Mouse (Mus musculus) hindbrain, embryonic 13.5 days (tissue): ENCODE measurements around the gene Grasp. TPM values are rescaled to one million over a fixed set of nuclear protein-coding genes. Genes with fewer than 3 reads are reported as not detected.

ENCODE experiments used
- ATAC-seq: fragments of 200-750 bp; cut with Nextera tagmentation; 2 replicates; pipeline ENCODE4 v1.8.0; 2017; ENCODE audit warnings: moderate TSS enrichment; ENCODE audit not compliant: low FRiP score
- H3K27ac ChIP-seq: fragments of 300-500 bp; sonication (generic); 2 replicates; pipeline ENCODE4 v1.5.1; 2015; ENCODE audit warnings: inconsistent platforms, mild to moderate bottlenecking, moderate library complexity
- H3K27me3 ChIP-seq: fragments of 300-500 bp; sonication (generic); 2 replicates; pipeline ENCODE4 v1.6.1; 2015; ENCODE audit warnings: mild to moderate bottlenecking, inconsistent platforms
- H3K36me3 ChIP-seq: fragments of 300-500 bp; sonication (generic); 2 replicates; pipeline ENCODE4 v1.6.1; 2015; ENCODE audit warnings: mild to moderate bottlenecking, inconsistent platforms
- H3K4me1 ChIP-seq: fragments of 300-500 bp; sonication (generic); replicated peaks from 2 replicates; pipeline ENCODE4 v1.6.1; 2015; ENCODE audit warnings: inconsistent platforms
- H3K4me2 ChIP-seq: fragments of 300-500 bp; sonication (generic); 2 replicates; pipeline ENCODE4 v1.6.1; 2015; ENCODE audit warnings: inconsistent platforms, mild to moderate bottlenecking, moderate library complexity
- H3K4me3 ChIP-seq: fragments of 300-500 bp; sonication (generic); 2 replicates; pipeline ENCODE4 v1.5.1; 2015; ENCODE audit warnings: mild to moderate bottlenecking, inconsistent platforms
- H3K9ac ChIP-seq: fragments of 300-500 bp; sonication (generic); 2 replicates; pipeline ENCODE4 v1.6.1; 2015; ENCODE audit warnings: mild to moderate bottlenecking, inconsistent platforms
- H3K9me3 ChIP-seq: fragments of 300-500 bp; sonication (generic); 2 replicates; pipeline ENCODE4 v1.6.1; 2016; ENCODE audit warnings: inconsistent platforms
- WGBS: fragments of 180-500 bp; shearing (Covaris S2); methylation state at CpG from one replicate; pipeline ENCODE4 v1.1.7; 2015; 5-methylcytosine and 5-hydroxymethylcytosine counted together
- polyA plus RNA-seq: library from polyadenylated mRNA; unstranded; fragments of >200 nt; fragmentation: Nextera tagmentation; extraction: Ambion mirVana; gene quantifications from 2 replicates; pipeline ENCODE4 v1.2.1, GENCODE M21; 2015

Gene Grasp
- polyA plus RNA-seq, 1 experiment from 2014 or later, result 1.8 TPM

DNA sequence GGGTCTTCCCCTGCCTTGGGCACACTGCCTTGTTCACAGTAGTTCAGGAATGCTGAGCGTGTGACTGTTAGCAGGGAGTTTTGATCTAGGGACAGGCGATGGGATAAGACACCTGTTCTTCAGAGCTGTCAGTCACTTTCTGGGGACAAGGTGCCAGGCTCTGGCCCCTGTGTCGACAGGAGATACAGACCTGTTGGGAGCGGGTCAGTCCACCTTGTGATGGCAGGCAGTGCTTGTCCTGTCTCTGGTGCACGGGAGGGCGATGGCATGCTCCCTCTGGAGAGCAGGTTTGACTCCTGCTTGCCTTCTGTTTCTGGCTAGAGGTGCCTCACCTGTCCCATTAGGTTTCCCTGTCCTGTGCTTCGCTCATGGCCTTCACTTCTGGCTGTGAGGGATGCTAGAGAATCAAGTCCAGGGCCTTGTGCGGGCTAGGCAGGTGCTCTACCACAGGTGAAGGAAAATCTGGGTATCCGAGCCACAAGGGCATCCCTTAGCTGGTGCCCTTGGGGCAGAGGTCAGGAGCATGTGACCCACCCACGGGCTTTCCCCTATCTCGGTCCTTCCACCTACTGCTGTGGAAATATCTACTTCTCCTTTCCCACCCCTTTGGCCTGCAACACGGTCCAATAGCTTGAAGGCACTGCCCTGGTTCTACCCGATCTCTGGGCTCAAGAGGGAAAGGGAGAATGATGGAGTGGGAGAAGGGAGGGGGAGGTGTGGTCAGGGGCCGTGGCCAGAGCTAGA lies 32.6 kb downstream of the Grasp start:
- H3K27ac ChIP-seq, result no peak overlapping the region
- H3K9me3 ChIP-seq, result no peaks in the 10 kb centered on the region
- no peak overlapping the region for H3K9ac ChIP-seq
- H3K36me3 ChIP-seq, result no peaks in the 10 kb centered on the region
- H3K27me3 ChIP-seq, result peaks cover 17% of the 10 kb centered on the region; the same call in 1 of the 2 replicates
- no peak overlapping the region for H3K4me2 ChIP-seq
- ATAC-seq, result no peak
- peaks cover 20% of the 10 kb centered on the region for H3K4me1 ChIP-seq
- no peak overlapping the region for H3K4me3 ChIP-seq
- WGBS, result 83% methylated on average over 14 of the region's 14 CpGs

DNA sequence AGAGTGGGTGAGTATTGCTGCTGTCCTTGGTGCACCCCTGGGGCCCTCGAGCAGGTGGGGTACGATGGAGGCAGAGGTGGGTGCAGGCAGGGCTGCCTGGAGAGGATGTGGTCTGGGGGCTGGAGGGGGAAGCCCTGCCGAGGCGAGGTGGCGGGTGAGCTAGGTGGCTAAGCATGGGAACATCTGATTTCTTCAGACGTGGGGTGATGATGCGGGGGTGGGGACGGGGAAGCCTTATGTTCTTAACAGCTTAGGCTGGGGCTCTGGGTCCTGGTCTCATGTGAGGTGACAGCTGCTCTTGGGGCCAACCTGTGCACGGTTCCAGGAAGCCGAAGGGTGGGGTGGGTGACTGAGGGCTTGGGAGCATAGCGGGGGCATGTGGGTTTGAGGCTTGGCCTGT lies 34.4 kb downstream of the Grasp start:
- ATAC-seq, result no peak
- Histone ChIP-seq H3K4me2 (no peak overlapping the region), H3K9me3 (no peaks in the 10 kb centered on the region), H3K27ac (no peak overlapping the region), H3K9ac (no peak overlapping the region), H3K27me3 (0 out of 2 replicates have a peak, but pooled peaks cover 10% of the 10 kb centered on the region), H3K4me1 (peaks cover 20% of the 10 kb centered on the region), H3K4me3 (no peak overlapping the region), H3K36me3 (no peaks in the 10 kb centered on the region)
- WGBS, result 87% methylated on average over 11 of the region's 11 CpGs

DNA sequence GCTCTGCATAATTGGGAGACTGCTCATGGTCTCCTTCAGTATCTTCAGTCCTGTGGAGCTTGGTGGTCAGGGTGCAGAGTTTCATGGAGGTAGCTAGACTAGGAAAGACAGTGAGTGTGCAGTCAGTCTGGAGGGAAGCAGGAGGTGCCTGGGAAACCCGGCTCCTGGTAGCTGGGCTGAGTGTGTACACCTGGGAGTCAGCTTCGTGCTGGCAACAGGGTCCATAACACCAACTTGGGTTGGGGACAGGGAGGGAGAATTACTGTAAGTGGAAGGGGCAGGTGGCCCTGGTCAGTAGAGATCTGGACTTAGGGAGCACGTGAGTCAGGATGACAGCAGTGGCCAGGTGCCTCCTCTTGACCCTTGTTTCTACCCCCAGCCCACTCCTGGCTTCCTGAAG lies 35.9 kb downstream of the Grasp start:
- H3K27me3 ChIP-seq, result peaks cover 18% of the 10 kb centered on the region; the same call in 1 of the 2 replicates
- no peaks in the 10 kb centered on the region for H3K36me3 ChIP-seq
- peaks cover 8% of the 10 kb centered on the region for H3K4me1 ChIP-seq
- no peak overlapping the region for H3K27ac ChIP-seq
- ATAC-seq, result no peak
- H3K4me2 ChIP-seq, result no peak overlapping the region
- H3K9me3 ChIP-seq, result no peaks in the 10 kb centered on the region
- H3K9ac ChIP-seq, result no peak overlapping the region
- WGBS, result 74% methylated on average over 3 of the region's 3 CpGs
- H3K4me3 ChIP-seq, result no peak overlapping the region

DNA sequence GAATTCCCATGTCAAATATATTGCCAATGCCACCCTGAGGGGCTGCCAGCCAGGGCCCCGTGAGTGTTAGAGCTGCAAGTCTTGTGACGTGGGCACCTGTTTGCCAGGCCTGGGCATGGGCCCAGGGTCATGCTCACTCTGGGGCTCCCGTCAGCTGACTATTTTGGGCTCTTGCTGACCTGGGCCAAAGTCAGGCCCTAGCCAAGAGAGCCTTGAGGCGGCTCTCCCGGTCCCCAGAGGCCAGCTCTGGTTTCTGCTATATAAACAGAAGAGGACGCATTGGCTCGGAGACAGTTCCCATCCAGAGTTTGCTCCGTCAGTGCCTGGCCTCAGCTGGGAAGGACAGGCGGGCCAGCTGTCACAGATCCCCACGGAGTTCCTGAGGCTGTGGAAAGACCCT lies 36.4 kb downstream of the Grasp start:
- no peak overlapping the region for H3K27ac ChIP-seq
- no peaks in the 10 kb centered on the region for H3K36me3 ChIP-seq
- H3K4me2 ChIP-seq, result no peak overlapping the region
- no peak; the same call in 1 of the 2 replicates for ATAC-seq
- 53% methylated on average over 10 of the region's 10 CpGs for WGBS
- no peak overlapping the region for H3K4me3 ChIP-seq
- H3K9ac ChIP-seq, result no peak overlapping the region
- H3K4me1 ChIP-seq, result peaks cover 8% of the 10 kb centered on the region
- peaks cover 22% of the 10 kb centered on the region for H3K27me3 ChIP-seq
- H3K9me3 ChIP-seq, result no peaks in the 10 kb centered on the region

DNA sequence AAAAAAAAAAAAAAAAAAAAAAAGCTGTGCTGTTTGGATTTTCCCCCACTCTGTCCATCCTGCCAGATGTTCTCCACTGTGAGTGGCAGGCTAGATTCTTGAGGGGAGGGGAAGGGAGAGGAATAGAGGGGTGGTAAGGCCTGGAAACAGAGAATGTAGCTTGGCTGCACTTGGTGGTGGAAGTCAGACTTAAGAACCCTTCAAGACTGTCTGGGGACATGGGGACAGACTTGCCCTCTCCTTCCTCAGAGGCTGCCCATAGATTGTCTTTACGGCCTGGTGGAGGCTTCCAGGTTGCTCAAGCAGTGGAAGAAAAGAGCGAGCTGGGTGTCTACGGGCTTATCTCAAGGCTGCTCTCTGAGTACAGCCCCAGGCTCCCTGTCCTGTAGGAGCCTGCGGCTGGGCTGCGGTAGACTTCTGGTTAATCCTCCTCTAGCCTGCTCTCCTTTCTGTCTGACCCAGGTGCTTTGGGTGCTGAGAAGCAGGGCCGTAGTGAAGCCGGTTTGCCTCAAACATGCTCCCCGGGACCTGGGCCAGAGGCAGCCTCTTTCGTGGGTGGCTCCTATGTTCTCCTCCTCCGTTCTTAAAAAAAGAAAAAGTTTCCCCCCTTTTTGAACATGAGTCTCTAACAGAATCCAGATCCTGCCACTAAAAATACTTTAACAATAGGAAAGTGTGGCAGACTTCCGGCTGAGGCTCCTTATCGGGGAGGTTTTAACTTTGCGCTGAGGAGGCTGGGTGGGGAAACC lies 37.1 kb downstream of the Grasp start:
- Histone ChIP-seq H3K9ac (no peak overlapping the region), H3K4me1 (peaks cover 15% of the 10 kb centered on the region), H3K27me3 (peaks cover 28% of the 10 kb centered on the region), H3K4me3 (no peak overlapping the region), H3K4me2 (no peak overlapping the region), H3K36me3 (no peaks in the 10 kb centered on the region), H3K27ac (peak overlapping the region; percentile 62; the same call in 1 of the 2 replicates), H3K9me3 (no peaks in the 10 kb centered on the region)
- WGBS, result 72% methylated on average over 13 of the region's 13 CpGs
- ATAC-seq, result no peak

DNA sequence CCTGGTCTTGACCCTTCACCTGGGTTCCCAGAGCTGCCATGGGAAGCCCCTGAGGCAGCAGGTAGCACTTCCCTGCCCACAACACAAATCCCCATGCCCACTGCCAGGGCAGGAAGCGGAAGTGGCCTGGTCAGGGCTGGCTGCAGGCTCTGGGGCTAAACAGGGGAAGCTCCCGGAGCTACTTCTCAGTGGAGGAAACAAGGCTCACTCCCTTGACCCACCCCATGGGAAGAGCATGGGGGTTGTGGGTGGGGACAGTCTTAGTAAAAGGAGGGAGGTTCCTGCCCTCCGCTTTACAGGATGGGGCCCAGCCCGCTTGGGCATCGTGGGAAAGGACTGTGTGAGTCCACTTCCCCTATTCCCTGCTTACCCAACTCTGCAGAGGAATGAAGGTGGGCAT lies 38.5 kb downstream of the Grasp start:
- Histone ChIP-seq H3K4me1 (peaks cover 27% of the 10 kb centered on the region), H3K27me3 (peaks cover 38% of the 10 kb centered on the region), H3K9me3 (no peaks in the 10 kb centered on the region), H3K4me3 (no peak overlapping the region), H3K4me2 (no peak overlapping the region), H3K27ac (no peak overlapping the region), H3K9ac (no peak overlapping the region), H3K36me3 (no peaks in the 10 kb centered on the region)
- ATAC-seq, result no peak
- WGBS, result 68% methylated on average over 5 of the region's 5 CpGs

DNA sequence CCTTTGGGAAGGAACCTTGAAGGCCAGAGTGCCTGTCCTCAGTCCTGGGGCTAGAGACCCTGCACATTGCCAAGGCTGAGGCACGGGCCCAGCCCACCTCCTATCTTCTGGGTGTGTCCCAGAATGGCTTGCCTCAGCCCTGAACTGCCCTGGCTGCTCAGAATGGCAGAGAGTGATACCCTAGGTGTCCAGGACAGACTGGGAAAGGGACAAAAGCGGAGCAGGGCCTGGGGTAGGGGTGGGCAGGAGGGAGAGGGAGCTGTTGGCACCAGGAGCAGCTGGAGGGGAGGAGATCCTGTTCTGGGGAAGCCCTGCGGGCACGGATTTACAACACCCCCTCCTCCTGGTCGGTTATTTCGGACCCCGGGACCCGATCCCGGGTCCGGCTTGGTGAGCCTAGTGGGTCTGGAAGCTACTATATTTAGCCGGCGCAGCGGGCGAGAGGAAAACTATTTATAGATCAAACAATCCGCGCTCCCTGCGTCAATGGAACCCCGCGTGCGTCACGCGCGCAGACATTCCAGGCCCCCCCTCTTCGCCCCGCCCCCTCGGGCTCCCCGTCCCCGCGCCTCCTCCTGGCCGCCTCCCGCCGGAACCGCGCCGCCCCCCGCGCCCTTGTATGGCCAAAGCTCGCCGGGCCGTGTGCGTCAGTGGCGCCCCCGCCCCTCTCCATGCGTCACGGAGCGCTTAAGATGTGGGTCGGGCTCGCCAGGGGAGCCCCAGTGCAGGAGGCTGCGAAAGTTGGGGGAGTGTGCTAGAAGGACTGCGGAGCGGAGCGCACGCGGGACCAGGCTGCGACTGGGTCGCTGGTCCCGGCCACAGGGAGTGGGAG lies 42.4 kb downstream of the Grasp start:
- H3K9ac ChIP-seq, result peak overlapping the region; percentile 71
- peaks cover 13% of the 10 kb centered on the region for H3K36me3 ChIP-seq
- peak overlapping the region; percentile 53 for H3K4me3 ChIP-seq
- H3K4me1 ChIP-seq, result peaks cover 19% of the 10 kb centered on the region
- ATAC-seq, result peak; percentile 77
- H3K9me3 ChIP-seq, result no peaks in the 10 kb centered on the region
- H3K27me3 ChIP-seq, result peaks cover 50% of the 10 kb centered on the region
- under 1% methylated on average over 50 of the region's 57 CpGs for WGBS
- 0 out of 2 replicates have a peak overlapping the region, but pooled peaks have one; percentile 9 for H3K27ac ChIP-seq
- peak overlapping the region; percentile 89 for H3K4me2 ChIP-seq

DNA sequence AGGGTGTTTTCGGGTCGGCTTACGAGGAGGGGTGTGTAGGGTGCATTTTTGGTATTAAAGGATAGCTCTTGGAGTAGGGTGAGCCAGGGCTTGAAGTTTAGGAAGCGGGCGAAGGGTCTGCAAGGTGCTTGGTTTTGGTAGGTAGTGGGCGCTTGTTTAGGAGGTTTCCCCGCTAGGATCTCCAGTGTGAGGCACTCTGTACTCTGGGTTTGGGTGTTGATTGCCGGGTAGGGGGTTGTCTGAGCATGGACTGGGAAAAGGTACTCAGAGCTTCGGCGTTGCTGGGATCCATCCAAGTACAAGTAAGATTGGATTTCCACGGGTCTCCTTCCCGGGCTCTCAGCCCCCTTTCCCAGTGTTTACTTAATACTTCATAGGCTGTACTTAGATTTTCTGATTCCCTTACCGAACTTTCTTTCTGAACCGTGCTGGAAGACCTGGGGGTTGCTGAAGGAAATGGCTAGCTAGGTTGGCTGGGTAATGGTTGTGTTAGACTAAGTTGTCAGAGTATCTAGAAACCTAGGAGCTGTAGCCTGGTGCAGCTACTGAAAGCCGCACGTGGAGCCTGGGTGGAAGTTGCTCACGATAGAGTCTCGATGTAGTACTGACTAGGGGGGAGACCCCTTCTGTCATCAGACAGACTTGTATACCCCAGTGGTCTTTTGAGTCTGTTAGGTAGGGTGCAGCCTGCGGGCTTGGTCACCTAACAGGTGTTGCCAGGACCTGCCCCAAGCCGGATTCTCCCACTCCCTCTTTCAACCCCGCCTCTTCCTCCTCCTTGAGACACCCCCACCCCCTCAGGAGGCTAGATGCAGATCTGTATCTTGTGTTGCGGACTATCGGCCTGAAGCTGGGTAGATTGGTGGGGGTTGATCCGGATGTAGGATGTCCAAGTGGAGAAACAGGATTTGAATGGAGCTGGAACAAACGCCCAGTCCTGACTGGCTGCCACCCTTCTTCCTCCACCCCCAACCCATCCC lies 43.4 kb downstream of the Grasp start:
- Histone ChIP-seq H3K27ac (no peak overlapping the region), H3K36me3 (peaks cover 17% of the 10 kb centered on the region)
- WGBS, result 6% methylated on average over 25 of the region's 25 CpGs

DNA sequence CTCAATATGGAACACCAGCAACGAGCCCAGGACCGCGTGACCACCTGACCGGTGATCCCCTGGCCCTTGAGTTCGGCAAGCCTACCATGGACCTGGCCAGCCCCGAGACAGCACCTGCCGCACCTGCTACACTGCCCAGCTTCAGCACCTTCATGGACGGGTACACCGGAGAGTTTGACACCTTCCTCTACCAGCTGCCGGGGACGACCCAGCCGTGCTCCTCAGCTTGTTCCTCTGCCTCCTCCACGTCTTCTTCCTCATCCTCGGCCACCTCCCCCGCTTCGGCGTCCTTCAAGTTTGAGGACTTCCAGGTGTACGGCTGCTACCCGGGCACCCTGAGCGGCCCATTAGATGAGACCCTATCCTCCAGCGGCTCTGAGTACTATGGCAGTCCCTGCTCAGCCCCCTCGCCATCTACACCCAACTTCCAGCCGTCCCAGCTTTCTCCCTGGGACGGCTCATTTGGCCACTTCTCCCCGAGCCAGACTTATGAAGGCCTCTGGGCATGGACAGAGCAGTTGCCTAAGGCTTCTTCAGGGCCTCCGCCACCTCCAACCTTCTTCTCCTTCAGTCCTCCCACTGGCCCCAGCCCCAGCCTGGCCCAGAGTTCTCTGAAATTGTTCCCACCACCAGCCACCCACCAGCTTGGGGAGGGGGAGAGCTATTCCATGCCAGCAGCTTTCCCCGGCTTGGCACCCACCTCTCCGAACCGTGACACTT lies 46.3 kb downstream of the Grasp start:
- peaks cover 38% of the 10 kb centered on the region for H3K36me3 ChIP-seq
- no peak overlapping the region for H3K4me3 ChIP-seq
- 89% methylated on average over 29 of the region's 29 CpGs for WGBS
- H3K4me1 ChIP-seq, result peaks cover 19% of the 10 kb centered on the region
- ATAC-seq, result no peak
- H3K9ac ChIP-seq, result no peak overlapping the region
- H3K9me3 ChIP-seq, result no peaks in the 10 kb centered on the region
- no peak overlapping the region for H3K27ac ChIP-seq
- H3K4me2 ChIP-seq, result no peak overlapping the region
- peaks cover 35% of the 10 kb centered on the region for H3K27me3 ChIP-seq

More for the DNA sequence above, 43.4 kb downstream of the Grasp start:
- Histone ChIP-seq H3K4me2 (peak overlapping the region; percentile 89), H3K9ac (peak overlapping the region; percentile 71), H3K9me3 (no peaks in the 10 kb centered on the region), H3K4me1 (peaks cover 19% of the 10 kb centered on the region), H3K27me3 (peaks cover 49% of the 10 kb centered on the region), H3K4me3 (peak overlapping the region; percentile 53)
- ATAC-seq, result peak; percentile 19; the same call in 1 of the 2 replicates

DNA sequence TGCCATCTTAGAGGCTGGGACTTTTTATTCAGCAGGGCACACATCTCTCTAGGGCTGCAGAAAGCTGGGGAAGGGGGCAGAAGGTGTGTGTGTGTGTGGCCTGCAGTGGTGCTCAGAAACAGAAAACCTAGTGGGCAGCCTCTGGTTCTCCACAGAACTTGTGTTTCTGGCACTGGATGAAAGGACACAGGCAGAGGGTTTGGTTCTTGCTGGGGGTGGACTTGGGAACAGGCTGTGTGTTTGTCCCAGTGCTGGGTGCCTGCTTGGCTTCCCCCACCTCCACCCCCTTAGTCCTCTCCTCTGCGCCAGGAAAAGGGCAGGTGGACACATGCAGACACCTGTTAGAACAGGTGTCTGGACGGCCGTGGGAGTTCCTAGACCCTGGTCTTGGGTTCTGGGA lies 47.1 kb downstream of the Grasp start:
- Histone ChIP-seq H3K27ac (no peak overlapping the region), H3K27me3 (peaks cover 27% of the 10 kb centered on the region), H3K4me1 (peaks cover 12% of the 10 kb centered on the region), H3K36me3 (peaks cover 38% of the 10 kb centered on the region), H3K4me2 (no peak overlapping the region), H3K9me3 (no peaks in the 10 kb centered on the region), H3K9ac (no peak overlapping the region), H3K4me3 (no peak overlapping the region)
- no peak for ATAC-seq
- 86% methylated on average over 3 of the region's 3 CpGs for WGBS

DNA sequence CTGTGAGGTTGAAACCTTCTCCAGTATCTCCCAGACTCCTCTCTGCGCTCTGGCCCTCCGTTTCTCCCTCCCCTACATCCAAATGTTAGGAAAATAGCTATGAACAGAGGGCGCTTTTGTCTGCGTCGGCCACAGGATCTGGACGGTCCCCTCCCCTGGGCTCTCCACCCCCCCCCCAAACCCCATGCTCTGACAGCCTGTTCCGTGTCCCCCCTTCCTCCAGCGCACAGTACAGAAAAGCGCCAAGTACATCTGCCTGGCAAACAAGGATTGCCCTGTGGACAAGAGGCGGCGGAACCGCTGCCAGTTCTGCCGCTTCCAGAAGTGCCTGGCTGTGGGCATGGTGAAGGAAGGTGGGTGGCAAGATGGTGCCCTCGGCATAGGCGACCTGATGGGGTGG lies 47.5 kb downstream of the Grasp start:
- H3K4me2 ChIP-seq, result no peak overlapping the region
- no peak for ATAC-seq

More for the DNA sequence above, 47.5 kb downstream of the Grasp start:
- Histone ChIP-seq H3K9me3 (no peaks in the 10 kb centered on the region), H3K36me3 (peaks cover 38% of the 10 kb centered on the region), H3K4me3 (no peak overlapping the region), H3K4me1 (peaks cover 8% of the 10 kb centered on the region), H3K9ac (no peak overlapping the region), H3K27me3 (peaks cover 23% of the 10 kb centered on the region), H3K27ac (no peak overlapping the region)
- WGBS, result 80% methylated on average over 15 of the region's 15 CpGs
